Mouse (Mus musculus): ENCODE data around the gene Acyp1.

DNA sequence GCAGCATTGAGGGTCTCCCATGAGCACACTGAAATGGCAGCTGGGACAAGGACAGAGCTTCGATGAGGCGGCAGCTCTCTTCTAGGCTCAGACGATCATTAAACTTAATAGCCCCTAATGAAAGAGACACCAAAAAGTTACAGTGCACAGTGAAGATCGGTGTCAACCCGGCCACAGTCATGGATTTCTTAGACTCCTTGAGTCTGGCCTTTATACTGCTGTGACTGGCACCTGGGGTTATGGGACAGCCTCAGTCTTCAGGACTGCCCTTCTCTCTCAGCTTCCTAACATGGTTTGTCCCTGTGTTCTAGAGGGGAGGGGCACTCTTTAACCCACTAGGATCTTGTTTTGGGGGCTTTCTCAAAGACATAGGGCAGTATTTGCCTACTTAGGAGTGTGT lies 50.7 kb downstream of the Acyp1 start:
- no peak for TF ChIP-seq POLR2A (IDR thresholded peaks at IDR 0.05; ENCODE audit: low read depth, low read length)
- TF ChIP-seq CTCF (IDR thresholded peaks at IDR 0.05; ENCODE audit: extremely low read depth, insufficient read depth, insufficient read length, insufficient replicate concordance), result no peak

All from spleen, adult 2 months (tissue).